Mouse (Mus musculus): ENCODE measurements around the gene Serpinb9b.

GRCm38 (mm10) chr13:33083834-33084233 is 56.6 kb downstream of the Serpinb9b start:
- TF ChIP-seq CTCF (IDR thresholded peaks at IDR 0.05; ENCODE audit: low read depth, low read length) (no peak), POLR2A (IDR thresholded peaks at IDR 0.05; ENCODE audit: insufficient read depth, low read length) (no peak), EP300 (IDR thresholded peaks at IDR 0.05; ENCODE audit: insufficient read depth, low read depth, low read length) (no peak)

All from ES-Bruce4 (cell line).